Mouse (Mus musculus): Measurements from ENCODE around the gene Mapk1ip1l. TPM values are rescaled to one million over a fixed set of nuclear protein-coding genes. Genes with fewer than 3 reads are reported as not detected.
A peak's percentile ranks its signal among the peaks of the same experiment; 100 is the strongest.
"Not testable (repeated sequence)": the region's sequence is repeated elsewhere in the genome, so short reads cannot be mapped to it uniquely, and the experiment has no call there.

Mapk1ip1l gene
- total RNA-seq, 4 experiments from 2014 or later, result 54.3 to 66.2 (median 61.8) TPM

DNA sequence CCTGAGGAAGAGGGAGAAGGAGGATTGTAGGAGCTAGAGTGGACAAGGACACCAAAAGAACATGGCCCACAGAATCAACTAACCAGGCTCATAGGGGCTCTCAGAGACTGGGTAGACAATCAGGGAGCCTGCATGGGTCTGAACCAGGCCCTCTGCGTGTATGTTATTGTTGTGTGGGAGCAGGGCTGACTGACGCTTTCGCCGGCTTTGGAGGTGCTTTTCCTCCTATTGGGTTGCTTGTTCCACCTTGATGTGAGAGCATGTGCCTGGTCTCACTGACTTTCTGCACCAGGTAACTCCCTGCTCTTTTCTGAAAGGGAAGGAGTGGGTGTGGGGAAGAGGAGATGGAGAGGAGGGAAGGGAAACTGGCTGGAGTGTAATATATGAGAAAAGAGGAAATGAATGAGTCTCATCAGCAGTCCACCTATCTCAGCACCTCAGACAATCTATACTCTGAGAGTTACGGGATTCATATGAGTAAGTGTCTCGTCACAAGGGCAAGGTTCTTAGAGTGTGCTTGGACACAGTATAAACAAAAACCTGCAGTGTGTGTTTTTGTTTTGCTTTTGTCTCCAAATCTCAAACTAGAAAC is 6.8 kb downstream of the Mapk1ip1l start:
- DNase-seq (ENCODE audit: low spot score in 2 of 2), result no peak

DNA sequence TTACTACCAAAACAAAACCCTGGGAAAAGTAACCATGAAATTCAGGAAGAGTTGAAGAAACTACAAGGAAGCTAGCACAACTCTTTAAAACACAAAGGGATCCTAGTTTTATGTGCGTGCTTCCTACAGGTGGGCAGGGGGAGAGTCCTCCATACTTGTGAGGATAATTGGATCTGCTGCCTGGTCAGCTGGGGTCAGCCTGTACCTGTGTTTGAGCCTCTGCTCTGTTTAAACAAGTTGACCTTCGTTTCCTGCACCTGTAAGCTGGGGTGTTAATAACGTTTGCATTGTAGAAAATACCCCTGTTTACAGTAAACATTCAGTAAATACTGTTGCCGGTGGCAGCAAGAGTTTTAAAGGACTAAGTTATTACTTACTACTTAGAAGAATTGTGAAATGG is 7.9 kb downstream of the Mapk1ip1l start:
- no peak for DNase-seq (ENCODE audit: low spot score in 2 of 2)

DNA sequence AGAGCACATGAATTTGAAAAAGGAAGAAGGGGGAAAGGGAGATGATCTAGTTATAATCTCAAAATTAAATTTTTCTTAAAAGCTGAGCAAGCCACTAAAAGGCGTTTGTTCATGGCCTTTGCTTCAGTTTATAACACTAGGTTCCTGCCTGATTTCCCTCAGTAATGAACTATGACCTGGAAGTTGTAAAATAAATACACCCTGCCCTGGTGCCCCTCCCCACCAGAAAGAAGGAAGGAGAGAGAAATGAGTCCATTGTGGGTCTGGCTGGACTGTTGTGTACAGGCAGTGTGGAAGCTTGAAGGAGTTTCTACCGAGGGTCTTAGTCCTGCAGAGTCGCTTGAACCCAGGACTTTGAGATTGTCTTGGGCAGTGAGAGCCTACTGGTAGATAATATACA is 9.6 kb downstream of the Mapk1ip1l start:
- no peak for DNase-seq (ENCODE audit: low spot score in 2 of 2)

DNA sequence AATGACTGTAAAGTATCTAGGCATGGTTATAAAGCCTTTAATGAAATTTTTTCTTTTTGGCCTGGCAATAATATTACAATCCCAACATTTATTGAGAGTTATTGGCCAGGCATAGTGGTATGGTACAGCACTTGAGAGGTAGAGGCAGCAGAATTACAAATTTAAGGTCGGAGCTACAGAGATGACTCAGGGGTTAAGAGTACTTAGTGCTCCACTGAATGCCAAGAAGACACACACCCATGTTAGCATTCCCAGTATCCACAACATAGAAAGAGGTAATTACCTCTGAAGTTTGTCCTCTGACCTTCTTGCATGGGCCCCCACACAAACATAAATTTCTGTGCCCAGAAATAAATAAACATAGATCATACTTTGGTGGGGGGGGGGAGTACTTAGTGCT is 11.0 kb downstream of the Mapk1ip1l start:
- DNase-seq (ENCODE audit: low spot score in 2 of 2), result no peak

DNA sequence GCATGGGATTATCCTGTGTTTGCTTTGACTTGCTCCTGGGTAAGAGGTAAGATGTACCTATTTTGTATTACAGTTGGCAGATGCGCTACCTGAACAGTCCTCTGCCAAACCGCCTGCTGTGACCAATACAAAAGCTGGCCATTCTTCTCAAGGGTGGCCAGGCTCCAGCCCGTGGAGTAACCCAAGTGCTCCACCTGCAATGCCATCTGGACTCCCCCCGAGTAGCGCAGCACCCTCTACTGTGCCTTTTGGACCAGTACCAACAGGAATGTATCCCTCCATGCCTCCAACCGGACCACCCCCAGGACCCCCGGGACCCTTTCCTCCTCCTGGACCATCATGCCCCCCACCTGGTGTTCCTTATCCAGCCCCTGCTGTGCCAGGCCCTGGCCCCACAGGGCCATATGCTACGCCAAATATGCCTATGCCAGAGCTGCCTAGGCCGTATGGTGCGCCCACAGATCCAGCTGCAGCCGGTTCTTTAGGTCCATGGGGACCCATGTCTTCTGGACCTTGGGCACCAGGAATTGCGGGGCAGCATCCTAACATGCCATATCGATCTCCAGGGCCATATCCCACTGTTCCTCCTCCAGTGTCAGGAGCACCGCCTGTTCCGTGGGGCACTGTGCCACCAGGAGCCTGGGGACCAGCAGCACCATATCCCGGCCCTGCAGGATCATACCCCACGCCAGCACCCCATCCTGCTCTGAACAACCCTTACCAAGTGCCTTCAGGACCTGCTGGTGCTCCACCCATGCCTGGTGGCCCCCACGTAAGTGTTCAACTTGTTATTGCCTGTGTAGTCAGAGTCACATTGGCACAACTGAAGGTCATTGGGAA is 12.5 kb downstream of the Mapk1ip1l start:
- no peak for DNase-seq (ENCODE audit: low spot score in 2 of 2)

DNA sequence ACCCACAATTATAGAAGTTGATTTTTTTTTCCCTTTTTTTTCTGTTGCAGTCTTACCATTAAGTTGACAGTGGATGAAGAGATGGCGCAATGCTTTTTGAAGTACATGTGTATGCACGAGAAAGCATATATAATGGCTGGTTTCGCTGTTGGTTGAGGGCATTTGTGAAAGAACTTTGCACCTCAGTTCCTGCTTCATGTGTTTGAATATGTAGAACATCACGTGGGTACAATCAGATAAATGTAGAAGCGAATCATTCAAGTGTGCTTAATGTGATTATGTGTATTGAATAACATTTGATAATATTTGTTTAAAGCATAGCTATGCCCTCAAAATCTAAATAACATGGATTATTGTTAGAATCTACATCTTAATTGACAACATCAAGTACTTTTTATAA is 21.3 kb downstream of the Mapk1ip1l start:
- DNase-seq (ENCODE audit: low spot score in 2 of 2), result no peak

DNA sequence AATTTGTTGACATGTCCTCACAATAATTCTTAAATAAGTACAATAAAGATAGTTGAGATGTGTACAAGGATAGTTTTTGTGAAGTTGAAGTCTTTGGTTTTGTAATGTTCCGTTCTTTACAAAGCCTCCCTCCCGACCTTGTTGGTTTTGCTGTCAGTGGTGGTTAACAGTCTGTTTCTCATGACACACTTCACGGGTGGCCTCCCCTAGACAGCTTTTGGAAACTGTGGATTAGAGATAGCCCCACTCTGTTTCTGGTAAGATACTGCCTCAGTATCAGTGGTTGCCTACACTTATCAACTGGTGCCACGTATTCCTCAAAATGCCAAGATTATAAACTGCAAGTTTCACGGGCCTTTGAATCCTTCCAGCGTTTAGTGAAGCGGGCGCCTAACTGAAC is 23.5 kb downstream of the Mapk1ip1l start:
- DNase-seq (ENCODE audit: low spot score in 2 of 2), result not testable (repeated sequence)

DNA sequence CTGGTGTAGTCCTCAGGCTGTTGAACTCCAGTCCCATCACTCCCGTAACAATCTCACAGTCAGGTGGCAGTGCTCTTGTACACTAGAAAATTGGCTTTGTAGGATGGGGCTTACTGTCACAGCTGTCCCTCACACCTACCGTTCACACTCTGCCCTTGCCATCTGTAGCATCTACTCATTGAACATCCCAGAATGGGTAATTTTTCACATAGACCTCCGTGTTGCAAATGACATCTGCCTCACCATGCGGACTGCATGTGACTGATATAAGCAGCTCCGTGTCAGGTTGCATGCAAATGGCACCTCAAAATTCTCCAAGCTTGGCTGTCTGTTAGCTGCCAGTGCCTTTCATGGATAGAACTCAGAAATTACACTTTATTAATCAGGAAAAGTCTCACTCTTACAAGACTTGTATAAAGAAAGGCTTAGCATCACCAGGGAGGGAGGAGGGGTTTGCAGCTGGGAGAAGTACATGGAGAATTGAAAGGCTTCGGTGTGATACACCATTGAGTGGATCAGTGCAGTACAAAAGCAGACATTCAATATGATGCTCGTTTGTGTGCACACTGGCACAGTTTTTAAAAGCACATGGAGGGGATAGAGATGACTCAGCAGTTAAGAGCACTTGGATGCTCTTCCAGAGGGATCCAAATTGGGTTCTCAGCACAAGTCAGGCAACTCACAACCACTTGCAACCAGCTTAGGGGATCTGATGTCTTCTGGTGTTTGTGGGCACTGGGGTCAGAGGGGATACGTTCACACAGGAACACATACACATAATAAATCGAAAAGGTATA is 28.1 kb downstream of the Mapk1ip1l start:
- peak; percentile 16 to 26 for DNase-seq (ENCODE audit: low spot score in 2 of 2)

DNA sequence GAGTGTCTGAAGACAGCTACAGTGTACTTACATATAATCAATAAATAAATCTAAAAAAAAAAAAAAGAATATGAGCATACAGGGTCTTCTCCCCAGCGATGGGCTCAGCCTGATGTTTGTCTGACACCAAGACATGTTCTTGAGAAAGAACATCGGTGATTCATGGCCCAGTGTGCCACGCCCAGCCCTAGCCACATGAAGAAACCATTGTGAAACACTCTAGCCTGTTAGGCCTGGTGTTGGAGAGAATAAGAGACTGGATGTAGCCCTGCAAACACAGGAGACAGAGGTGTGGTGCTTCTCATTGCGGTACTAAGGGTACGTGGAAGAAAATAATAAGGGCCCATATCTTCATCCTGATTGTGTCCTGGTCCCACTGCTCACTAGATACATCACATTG is 29.3 kb downstream of the Mapk1ip1l start:
- no peak for DNase-seq (ENCODE audit: low spot score in 2 of 2)

DNA sequence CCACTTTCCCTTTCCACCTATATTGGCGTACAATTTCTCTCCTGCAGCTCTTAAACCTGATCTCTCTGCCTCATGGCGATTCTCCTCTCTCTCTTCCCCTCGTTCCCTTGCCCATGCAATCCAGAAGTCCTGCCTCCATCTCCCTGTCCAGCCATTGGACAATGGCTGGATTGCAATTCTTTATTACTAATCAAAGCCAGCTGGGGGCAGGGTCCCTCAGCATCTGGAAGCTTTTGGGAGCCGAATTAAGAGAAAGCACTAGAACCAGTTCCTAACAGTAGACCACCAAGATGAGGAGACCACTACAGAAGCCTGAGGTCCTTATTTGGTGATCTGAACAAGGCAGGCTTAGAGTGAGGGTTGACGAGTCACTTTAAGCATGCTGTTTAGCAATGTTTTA is 33.9 kb downstream of the Mapk1ip1l start:
- DNase-seq (ENCODE audit: low spot score in 2 of 2), result no peak

DNA sequence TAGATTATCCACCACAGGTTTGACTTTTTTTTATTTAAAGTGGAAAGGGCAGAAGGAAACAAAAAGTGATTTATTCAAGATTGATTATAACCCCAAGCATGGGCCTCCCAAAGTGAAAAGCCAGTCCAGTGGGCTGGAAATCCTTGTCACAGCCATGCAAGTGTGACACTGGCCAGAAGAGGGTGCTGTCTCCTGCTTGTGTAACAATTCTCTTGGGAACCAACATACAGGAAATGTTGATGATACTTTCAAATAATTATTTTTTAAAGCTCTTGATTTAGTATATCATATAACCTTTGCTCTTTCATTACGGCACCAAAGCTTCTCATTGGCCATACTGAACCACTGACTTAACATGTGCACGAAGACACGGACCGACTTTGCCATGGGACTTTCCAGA is 36.8 kb downstream of the Mapk1ip1l start:
- DNase-seq (ENCODE audit: low spot score in 2 of 2), result peak; percentile 26 to 74

DNA sequence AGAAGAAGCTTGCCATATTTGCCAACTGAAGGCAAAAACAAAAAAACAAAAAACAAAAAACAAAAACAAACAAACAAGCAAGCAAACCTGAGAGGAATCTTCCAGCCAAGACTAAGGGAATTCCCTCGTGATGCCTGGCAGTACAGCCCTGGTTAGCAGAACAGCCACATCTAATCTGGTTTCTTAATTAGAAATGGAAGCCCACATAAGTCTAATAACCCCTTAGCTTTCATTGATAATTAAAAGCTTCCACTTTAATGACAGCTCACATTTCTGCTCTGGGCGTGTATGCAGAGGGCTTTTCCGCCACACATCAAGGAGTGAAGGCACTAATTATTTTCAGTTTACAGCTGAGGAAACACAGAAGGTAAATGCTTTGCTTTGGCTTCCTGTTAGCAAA is 37.2 kb downstream of the Mapk1ip1l start:
- DNase-seq (ENCODE audit: low spot score in 2 of 2), result no peak

DNA sequence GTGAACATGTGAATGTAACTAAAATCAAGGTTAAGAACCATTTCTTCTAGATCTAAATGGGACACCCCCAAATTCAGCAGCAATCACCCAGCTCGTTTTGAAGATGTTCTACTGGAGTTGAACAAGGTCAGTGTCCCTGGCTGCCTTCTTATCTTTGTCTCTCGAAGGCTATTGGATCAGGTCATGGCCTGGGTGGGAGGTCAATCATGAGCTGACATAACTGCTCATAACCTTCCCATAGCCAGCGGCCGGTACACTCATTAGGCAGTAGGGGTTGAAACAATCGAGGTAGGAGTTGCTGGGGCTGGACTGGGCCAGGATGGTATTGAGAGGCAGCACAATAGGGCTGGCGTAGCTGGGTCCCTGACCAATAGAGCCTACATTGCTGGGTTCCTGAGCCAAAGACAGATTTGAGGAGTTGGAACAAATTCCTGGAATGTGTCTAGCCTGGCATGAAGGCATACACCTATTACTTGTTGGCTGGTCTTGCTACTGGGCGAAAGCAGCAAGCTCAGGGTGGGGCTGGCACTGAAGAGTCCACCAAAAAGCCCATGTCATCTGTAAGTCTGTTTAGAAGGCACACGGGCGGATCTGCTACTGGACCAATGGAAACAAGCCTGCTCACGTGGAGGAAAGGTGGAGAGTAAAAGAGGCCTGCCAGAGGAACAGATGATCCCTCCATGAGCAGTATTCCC is 42.3 kb downstream of the Mapk1ip1l start:
- DNase-seq (ENCODE audit: low spot score in 2 of 2), result no peak

DNA sequence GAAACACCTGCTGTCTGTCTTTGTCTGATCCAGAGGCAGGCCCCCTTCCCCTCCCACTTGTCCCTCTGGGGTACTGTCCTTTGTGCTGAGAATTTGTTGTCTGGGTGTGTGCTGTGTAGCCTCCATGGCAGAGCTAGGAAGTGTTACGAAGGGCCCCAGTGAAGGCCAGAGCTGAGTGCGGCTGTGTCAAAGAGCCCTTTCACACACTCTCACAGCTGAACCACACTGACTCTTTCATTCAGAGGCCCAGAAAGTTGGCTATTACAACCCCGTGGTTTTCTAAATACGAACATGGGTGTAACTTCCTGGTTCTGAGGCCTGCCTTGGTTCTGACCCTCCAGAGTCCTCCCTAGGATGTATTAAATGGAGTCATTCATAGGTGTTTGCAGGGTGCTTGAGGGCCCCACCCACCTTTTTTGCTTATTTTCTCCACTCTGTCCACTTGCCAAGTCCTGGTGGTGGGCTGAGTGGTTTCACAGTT is 43.8 kb downstream of the Mapk1ip1l start:
- no peak for DNase-seq (ENCODE audit: low spot score in 2 of 2)

DNA sequence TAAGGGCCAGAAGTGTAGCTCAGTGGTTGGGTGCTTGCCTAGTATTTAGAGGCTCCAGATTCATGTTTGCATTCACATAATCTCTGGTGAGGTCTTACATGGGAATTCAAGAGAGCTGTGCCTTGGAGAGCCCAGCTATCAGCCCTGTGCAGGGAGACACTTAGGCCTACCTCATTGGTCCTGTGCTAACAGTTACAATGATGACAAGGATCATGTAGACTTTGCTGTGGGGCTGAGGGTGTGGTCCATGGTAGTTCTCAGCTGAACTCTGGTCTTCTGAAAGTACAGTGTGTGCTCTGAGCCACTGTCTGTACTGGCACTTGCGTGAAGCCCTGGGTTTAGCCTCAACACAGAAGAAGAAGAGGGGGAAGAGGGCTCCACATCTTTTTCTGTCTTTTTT is 48.6 kb downstream of the Mapk1ip1l start:
- DNase-seq (ENCODE audit: low spot score in 2 of 2), result no peak

DNA sequence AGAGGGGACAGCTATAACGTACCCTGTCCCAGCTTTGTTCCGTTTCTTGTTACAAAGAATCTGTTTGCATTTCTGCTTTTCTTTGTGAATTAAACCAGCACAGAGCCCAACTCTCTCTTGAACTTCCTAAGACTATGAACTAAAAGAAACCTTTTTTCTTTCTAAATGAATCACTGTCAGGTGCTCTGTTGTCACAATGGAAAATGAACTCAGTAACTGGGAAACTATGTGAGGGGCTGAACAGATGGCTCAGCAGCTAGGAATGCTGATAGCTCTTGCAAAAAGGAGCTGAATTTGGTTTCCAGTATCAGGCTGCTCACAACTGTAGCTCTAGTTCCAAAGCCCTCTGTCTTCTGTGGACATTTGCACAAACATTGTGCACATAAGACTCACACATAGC is 52.9 kb downstream of the Mapk1ip1l start:
- no peak for DNase-seq (ENCODE audit: low spot score in 2 of 2)

DNA sequence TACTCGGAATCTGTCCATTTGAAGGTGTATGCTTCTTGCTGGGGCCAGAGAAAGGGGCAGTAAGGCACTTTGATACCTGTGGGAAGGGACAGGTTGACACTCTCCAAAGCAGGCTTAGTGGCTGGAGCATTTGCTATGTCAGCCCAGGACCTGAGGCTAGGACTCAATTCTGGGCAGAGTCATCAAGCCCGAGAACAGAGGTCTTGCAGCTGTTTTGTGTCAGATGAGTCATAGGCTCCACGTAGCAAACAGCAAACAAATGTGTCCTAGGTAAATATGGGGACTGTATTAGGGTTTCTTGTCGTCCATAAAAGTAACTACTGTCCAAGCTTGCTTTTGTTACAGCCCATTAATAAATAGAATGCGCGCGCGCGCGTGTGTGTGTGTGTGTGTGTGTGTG is 54.2 kb downstream of the Mapk1ip1l start:
- no peak for DNase-seq (ENCODE audit: low spot score in 2 of 2)

DNA sequence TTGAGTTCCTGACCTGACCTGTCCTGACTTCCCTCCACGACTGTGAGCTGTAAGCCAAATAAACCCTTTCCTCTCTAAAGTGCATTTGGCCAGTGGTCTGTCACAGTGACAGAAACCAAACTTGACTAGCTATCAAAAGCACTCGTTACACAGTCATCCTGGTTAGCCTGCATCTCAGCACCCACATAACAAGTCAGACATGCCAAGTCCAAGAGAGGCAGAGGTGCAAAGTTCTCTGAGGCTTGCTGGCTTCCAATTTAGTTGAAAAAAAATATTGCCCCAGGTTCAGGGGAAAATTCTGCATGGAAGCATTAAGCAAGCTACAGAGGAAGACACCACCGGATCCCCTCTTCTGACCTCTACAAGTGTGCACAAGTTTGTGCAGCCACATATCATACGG is 55.2 kb downstream of the Mapk1ip1l start:
- DNase-seq (ENCODE audit: low spot score in 2 of 2), result no peak

DNA sequence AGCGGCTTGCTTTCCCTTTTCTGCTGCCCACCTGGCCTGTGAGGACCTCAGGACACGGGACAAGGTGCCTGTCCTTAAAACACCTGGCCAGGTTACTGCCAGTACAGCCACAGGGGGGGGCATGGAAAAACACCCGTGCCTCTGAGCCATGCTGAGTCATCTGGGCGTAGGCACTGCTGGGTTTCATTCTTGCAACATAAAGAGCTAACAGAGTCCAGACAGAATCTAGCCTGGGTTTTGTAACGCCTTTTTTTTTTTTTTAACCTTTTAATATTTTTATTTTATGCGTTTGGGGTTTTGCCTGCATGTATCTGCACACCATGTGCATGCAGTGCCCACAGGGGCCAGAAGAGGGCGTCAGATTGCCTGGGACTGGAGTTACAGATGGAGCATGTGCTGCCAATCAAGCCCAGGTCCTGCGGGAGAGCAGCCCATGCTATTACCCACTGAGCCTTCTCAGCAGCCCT is 56.1 kb downstream of the Mapk1ip1l start:
- no peak for DNase-seq (ENCODE audit: low spot score in 2 of 2)

DNA sequence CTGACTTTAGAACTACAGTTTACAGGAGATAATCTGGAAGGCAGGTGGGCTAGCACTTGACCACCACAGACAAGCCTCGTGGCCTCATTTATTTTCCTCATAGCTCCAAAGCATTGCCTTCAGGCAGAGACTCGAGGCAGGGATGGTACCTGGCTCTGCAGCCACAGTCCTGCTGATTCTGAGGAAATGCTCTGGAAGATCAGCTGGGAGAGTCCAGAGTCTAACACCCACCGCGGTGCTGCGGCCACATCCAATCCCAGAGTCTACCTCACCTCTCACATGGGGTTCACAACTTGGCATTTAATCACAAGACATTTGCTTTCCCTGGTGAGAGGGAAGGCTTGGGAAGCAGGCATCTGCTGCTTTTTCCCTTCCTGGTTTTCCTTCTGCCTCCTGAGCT is 56.9 kb downstream of the Mapk1ip1l start:
- no peak for DNase-seq (ENCODE audit: low spot score in 2 of 2)

DNA sequence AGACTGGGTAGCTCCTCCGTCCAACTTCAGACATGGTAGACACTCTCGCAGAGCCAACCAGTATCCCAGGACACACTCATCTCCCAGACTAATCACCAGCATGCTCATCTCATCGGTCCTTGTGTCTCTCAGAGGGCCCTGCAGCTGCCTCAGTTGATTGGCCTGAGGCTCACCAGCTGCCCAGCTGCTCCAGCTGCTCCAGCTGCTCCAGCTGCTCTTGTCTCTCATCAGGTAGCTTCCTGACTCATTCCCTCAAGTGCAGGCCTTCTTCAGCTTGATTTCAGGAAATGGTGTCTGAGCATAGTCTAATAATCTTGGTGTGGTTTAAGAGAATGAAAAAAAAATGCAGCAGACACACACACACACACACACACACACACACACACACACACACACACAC is 58.6 kb downstream of the Mapk1ip1l start:
- no peak for DNase-seq (ENCODE audit: low spot score in 2 of 2)

DNA sequence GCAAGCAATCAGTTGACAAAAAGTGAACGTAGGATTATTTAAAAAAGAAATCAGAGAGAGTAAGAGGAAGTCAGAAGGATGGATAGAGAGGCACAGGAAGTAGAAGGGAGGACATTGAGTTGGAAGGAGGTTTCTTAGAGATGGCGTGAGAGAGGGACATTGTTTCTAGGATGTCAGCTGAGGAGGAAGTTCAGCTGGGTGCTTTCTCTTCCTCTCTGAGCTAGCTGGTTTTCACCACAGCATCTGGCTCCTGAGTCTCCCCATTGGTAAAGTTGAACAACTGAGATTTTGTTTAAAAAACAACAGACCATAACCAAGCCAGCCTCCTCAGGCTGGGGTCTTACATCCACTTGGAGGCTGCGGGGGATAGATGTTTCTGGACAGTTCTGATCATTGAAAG is 61.5 kb downstream of the Mapk1ip1l start:
- no peak for DNase-seq (ENCODE audit: low spot score in 2 of 2)

Measured in layer of hippocampus, adult 8-10 months (tissue).